Mouse (Mus musculus) E14TG2a.4 (cell line): ENCODE data around the gene Dtx1.

Source experiments
- CTCF ChIP-seq: conservative IDR thresholded peaks from 2 replicates; pipeline ENCODE4 v1.5.1; 2014; ENCODE audit warnings: low read length
- NANOG ChIP-seq: IDR thresholded peaks from 2 replicates; pipeline ENCODE4 v1.6.1; 2014; ENCODE audit warnings: borderline replicate concordance, low read length, mixed read lengths
- POU5F1 ChIP-seq: IDR thresholded peaks from 2 replicates; pipeline ENCODE4 v1.6.1; 2014; ENCODE audit warnings: low read length, borderline replicate concordance

- no peak for TF ChIP-seq CTCF
- no peak for TF ChIP-seq NANOG
- no peak for TF ChIP-seq POU5F1
These were observed 39.5 kb upstream of the Dtx1 start for GRCm38 (mm10) chr5:120751206-120751605.
